Mouse (Mus musculus) layer of hippocampus, adult 18-20 months (tissue): ENCODE results near the gene Fgf15. TPM values are rescaled to one million over a fixed set of nuclear protein-coding genes. Genes with fewer than 3 reads are reported as not detected.
A peak's percentile ranks its signal among the peaks of the same experiment; 100 is the strongest.

Experiments used
- DNase-seq, 2 experiments: peaks; one replicate each; pipeline ENCODE4 v3.0.0; 2022; ENCODE audit warnings: low spot score in 2 of 2
- total RNA-seq, 2 experiments: library from RNA; stranded (reverse); gene quantifications; 2 replicates each; pipeline ENCODE4 v1.2.3; 2021

Gene Fgf15
- total RNA-seq, 2 experiments from 2014 or later, result not detected

- DNase-seq, result no peak
These were observed 32.5 kb downstream of the Fgf15 start for GRCm38 (mm10) chr7:144928889-144929210.

DNA sequence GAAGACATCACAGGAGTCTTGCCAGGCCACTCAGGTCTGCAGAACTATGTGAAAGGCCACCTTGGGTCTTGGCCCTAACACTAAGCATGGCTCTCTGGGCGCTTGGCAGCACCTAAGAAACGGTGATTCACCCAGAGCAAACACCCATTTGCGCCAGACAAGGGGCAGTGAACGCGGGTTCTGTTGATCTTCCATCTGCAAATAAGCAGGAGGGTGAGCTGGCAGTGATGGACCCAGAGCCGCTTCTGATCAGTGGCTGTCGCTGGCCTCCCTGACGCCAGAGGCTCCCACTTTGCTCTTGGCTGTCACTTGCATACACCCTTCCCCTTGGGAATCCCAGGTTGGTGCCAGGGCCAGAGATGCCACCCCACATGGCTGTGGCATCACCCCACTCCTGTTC is 33.2 kb downstream of the Fgf15 start:
- DNase-seq, result no peak

DNA sequence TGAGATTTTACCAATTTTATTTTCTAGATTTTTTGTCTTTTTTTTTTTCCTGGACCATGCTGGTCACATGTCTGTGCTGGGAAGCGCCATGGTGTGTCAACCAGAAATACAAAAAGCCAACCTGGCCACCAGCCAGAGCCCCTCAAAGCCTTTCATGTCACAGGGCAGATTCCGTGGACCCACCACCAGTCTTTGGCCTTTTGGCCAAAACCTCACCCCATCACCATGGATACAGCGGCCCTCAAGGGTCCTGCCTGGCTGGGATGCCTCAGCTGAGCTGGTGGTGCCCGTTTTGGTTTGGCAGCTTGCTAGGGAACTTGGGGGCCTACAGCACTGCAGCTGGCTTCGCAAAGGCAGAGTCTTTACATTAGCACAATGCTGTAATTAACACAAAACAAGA is 33.6 kb downstream of the Fgf15 start:
- DNase-seq, result no peak

- DNase-seq, result no peak
These were observed 35.4 kb downstream of the Fgf15 start for GRCm38 (mm10) chr7:144931778-144932177.

DNA sequence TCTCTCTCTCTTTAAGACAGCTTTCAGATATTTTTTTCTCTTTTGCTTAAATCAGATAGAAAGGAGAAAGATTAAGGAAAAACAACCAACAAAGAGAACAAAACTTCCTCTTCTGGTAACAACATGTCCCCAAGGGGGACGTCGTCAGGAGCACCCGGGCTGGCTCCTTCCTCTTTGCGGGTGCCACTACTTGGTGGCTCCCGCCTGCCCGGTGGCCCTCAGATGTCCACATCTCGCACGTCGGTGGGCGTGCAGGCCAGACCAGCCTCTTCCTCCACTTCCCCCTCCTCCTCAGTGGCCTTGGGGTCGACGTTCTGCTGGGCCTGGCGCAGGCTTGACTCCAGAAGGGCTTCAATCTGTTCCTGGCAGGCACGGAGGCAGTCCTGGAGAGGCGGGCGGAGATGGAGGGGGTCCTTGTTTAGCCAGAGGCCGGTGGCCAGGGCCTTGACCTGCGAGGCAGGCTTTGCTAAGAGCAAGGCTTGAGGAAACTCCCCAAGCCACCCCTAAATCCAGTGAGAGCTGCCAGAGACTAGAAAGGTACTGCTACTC is 36.1 kb downstream of the Fgf15 start:
- DNase-seq, result no peak

GRCm38 (mm10) chr7:144933336-144933735 is 37.0 kb downstream of the Fgf15 start:
- no peak for DNase-seq

DNA sequence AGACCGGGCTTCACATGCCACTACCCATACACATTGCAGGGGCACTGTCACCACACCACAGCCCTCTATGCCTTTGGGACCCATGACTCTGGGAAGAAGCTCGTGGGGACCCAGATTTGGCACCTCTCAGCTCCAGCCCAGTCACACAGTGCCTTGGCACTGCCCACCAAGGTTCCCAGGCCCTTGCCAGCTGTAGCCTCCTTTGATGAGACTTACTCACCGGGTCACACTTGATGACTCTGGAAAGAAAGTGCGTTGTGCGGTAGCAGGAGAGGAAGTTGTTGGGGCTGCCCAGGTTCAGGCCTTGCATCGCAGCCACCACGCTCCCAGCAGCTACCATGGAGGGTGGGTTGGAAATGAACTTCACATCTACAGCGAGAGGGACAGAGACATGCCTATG is 37.5 kb downstream of the Fgf15 start:
- no peak for DNase-seq

GRCm38 (mm10) chr7:144934901-144935300 is 38.6 kb downstream of the Fgf15 start:
- DNase-seq, result no peak

GRCm38 (mm10) chr7:144935563-144935962 is 39.2 kb downstream of the Fgf15 start:
- DNase-seq, result peak in 1 of 2 experiments; percentile 71

GRCm38 (mm10) chr7:144936311-144936880 is 40.1 kb downstream of the Fgf15 start:
- no peak for DNase-seq

DNA sequence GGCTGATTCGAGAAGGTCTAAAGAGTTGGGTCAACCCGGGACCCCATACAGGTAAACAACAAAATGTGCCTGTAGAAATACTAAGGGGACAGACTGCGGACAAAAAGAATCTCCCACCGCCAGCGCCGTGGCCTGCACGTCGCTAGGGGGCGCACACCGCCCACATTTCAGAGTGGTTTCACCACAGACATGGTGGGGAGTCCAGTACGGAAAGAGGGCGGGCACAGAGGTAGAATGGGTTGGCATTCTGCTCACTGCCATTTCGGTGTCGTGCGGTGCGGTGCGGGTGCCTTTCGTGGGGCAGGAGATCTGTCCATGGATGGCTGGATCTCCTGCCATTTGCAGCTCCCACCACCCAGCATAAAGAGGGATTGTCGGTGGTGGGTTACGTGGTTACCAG is 41.2 kb downstream of the Fgf15 start:
- peak; percentile 83 to 94 for DNase-seq

DNA sequence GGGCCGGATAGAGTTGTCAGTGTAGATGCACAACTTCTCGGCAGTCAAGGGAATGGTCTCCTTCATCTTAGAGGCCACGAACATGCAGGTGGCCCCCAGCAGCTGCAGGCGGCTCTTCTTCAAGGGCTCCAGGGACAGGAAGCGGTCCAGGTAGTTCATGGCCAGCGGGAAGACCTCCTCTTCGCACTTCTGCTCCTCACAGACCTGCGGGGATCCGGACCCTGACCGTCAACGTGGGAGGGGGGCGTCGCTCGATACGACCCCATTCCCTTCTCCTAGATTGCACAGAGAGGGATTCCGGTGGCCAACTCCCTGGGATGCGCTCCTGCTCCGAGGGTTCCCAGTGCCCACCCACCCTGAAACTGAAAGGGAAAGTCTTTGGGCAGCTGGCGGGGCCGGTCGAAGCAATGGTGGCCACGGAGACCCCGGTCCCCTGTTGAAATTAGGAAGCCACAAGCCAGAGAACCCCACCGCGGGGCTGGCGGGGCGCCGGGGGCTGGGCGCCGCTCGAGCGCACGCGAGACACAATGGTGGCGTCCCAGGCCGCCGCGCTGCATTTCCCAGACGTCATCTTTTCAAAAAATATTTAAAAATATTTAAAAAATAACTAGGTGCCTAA is 41.7 kb downstream of the Fgf15 start:
- DNase-seq, result no peak

GRCm38 (mm10) chr7:144938661-144939343 is 42.5 kb downstream of the Fgf15 start:
- DNase-seq, result peak in 1 of 2 experiments; percentile 42

DNA sequence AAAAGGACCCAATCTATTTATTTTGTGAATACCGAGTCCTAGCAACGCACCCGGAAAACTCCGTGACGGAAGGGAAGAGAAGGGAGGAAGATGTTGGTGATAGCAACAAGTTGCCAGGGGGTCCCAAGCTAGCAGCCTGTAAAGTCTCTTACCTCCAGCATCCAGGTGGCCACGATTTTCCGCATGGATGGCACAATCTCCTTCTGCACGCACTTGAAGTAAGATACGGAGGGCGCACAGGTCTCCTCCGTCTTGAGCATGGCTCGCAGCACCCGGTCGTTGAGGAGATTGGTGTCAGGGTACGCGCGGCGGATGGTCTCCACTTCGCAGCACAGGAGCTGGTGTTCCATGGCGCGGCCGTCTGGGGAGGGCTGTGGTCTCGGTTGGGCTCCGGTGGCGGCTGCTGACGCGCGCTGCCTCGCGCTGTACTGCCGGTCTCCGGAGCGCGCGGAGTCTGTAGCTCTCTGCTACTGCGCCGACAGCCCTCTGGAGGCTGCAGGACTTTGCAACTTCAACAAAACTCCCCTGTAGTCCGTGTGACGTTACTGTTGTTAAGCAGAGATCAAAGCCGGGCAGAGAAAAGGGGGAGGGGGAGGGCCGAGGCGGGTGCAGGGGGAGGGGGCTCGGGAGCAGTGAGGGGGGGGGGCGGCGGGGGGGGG is 43.1 kb downstream of the Fgf15 start, which contains the start of gene Ccnd1:
TSS of gene Ccnd1 (minus strand) at position 582 of the 659 bp plus-strand sequence.
- DNase-seq, result peak; percentile 51 to 70

- no peak for DNase-seq
These were observed 43.8 kb downstream of the Fgf15 start for GRCm38 (mm10) chr7:144940003-144940571.

GRCm38 (mm10) chr7:144940585-144940984 is 44.3 kb downstream of the Fgf15 start:
- DNase-seq, result no peak

GRCm38 (mm10) chr7:144941242-144941831 is 45.0 kb downstream of the Fgf15 start:
- DNase-seq, result peak in 1 of 2 experiments; percentile 69

GRCm38 (mm10) chr7:144942071-144942743 is 45.9 kb downstream of the Fgf15 start:
- DNase-seq, result no peak

DNA sequence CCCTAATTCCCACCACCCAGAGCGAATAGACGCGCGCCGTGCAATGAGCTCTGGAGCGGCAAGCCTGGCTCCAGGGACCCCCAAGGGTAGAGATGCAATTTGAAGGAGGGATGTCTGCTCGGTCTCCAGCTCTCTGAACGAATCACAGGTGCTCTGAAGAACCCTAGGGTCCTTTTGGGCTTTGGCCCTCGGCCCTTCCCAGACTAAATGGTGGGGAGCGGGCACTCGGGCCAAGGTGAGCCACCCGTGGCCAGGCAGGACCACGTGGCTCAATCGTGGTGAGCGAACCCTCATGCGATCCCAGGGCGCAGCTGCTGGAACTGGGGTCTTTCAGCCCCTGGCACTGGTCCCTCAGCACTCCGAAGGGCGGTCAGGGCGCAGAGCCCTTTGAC is 46.4 kb downstream of the Fgf15 start:
- no peak for DNase-seq

GRCm38 (mm10) chr7:144943254-144943653 is 46.9 kb downstream of the Fgf15 start:
- peak in 1 of 2 experiments; percentile 63 for DNase-seq
